Mouse (Mus musculus) liver, adult 2 months (tissue): ENCODE results near the gene Sipa1l1. TPM values are rescaled to one million over a fixed set of nuclear protein-coding genes. Genes with fewer than 3 reads are reported as not detected.

Source experiments
- DNase-seq: peaks from one replicate; pipeline ENCODE4 v3.0.0-alpha.2; 2011; ENCODE audit warnings: low read depth, low spot score; ENCODE audit errors: extremely low read depth
- H3K27ac ChIP-seq: fragments of 200-500 bp; replicated peaks from 2 replicates; pipeline ENCODE4 v1.5.1; 2012; ENCODE audit warnings: low read depth, mild to moderate bottlenecking, control low read depth, inconsistent platforms, low read length; ENCODE audit not compliant: insufficient read depth
- H3K27me3 ChIP-seq: fragments of 200-500 bp; 2 replicates; pipeline ENCODE4 v1.6.1; 2012; ENCODE audit warnings: mild to moderate bottlenecking, moderate library complexity, low read length, inconsistent platforms; ENCODE audit not compliant: control insufficient read depth, insufficient read depth
- H3K36me3 ChIP-seq: fragments of 200-500 bp; 2 replicates; pipeline ENCODE4 v1.6.1; 2012; ENCODE audit warnings: low read length, inconsistent platforms; ENCODE audit not compliant: control insufficient read depth, insufficient read depth
- H3K4me1 ChIP-seq: fragments of 200-500 bp; 2 replicates; pipeline ENCODE4 v1.6.1; 2011; ENCODE audit warnings: low read length; ENCODE audit not compliant: control insufficient read depth, insufficient read depth
- H3K4me3 ChIP-seq: fragments of 200-500 bp; 2 replicates; pipeline ENCODE4 v1.5.1; 2011; ENCODE audit warnings: low read depth, mild to moderate bottlenecking, control low read depth, low read length, moderate library complexity; ENCODE audit not compliant: insufficient read depth
- H3K79me2 ChIP-seq: fragments of 200-500 bp; 2 replicates; pipeline ENCODE4 v1.6.1; 2012; ENCODE audit warnings: inconsistent platforms, mild to moderate bottlenecking, low read length, moderate library complexity; ENCODE audit not compliant: control insufficient read depth, insufficient read depth
- H3K9ac ChIP-seq: fragments of 200-500 bp; 2 replicates; pipeline ENCODE4 v1.6.1; 2012; ENCODE audit warnings: low read depth, mild to moderate bottlenecking, control low read depth, inconsistent platforms, low read length
- CTCF ChIP-seq: fragments of 200-500 bp; IDR thresholded peaks from 2 replicates; pipeline ENCODE4 v1.5.1; 2011; ENCODE audit warnings: low read depth, low read length, control low read depth
- POLR2A ChIP-seq: fragments of 200-500 bp; IDR thresholded peaks from 2 replicates; pipeline ENCODE4 v1.6.1; 2011; ENCODE audit warnings: low read length, control low read depth; ENCODE audit not compliant: insufficient read depth; ENCODE audit errors: extremely low read depth
- WGBS: fragments of 180-500 bp; shearing (Covaris S2); methylation state at CpG from one replicate; pipeline ENCODE4 v1.1.7; 2018; 5-methylcytosine and 5-hydroxymethylcytosine counted together
- polyA plus RNA-seq: library from polyadenylated mRNA; depleted of rRNA; stranded (reverse); fragments of >200 nt; gene quantifications from 2 replicates; pipeline ENCODE4 v1.2.3, GENCODE M21; 2012
- total RNA-seq: library from RNA; depleted of rRNA; stranded (reverse); fragments of >200 nt; gene quantifications from 2 replicates; pipeline ENCODE4 v1.2.3, GENCODE M21; 2014

Sipa1l1 gene
- total and polyA plus RNA-seq, 2 experiments, result 10.3 to 13.7 TPM

GRCm38 (mm10) chr12:82353660-82354059, 184.5 kb downstream of the Sipa1l1 start:
- Histone ChIP-seq H3K27ac (no peak overlapping the region), H3K79me2 (peaks cover 10% of the 10 kb centered on the region), H3K9ac (no peak overlapping the region), H3K36me3 (0 out of 2 replicates have a peak, but pooled peaks cover 3% of the 10 kb centered on the region), H3K4me3 (no peak overlapping the region), H3K27me3 (no peaks in the 10 kb centered on the region), H3K4me1 (peaks cover 9% of the 10 kb centered on the region)
- 36% methylated on average over 2 of the region's 2 CpGs for WGBS
- DNase-seq, result peak; percentile 65
- TF ChIP-seq POLR2A (no peak), CTCF (no peak)

GRCm38 (mm10) chr12:82355419-82356149, 186.5 kb downstream of the Sipa1l1 start:
- TF ChIP-seq POLR2A (no peak), CTCF (no peak)
- H3K79me2 ChIP-seq, result peaks cover 10% of the 10 kb centered on the region
- H3K4me1 ChIP-seq, result peaks cover 9% of the 10 kb centered on the region

GRCm38 (mm10) chr12:82356476-82356875, 187.4 kb downstream of the Sipa1l1 start:
- no peak for TF ChIP-seq CTCF
- TF ChIP-seq POLR2A, result no peak
- Histone ChIP-seq H3K4me1 (peaks cover 6% of the 10 kb centered on the region; the same call in 1 of the 2 replicates), H3K27ac (no peak overlapping the region), H3K79me2 (peaks cover 10% of the 10 kb centered on the region), H3K36me3 (0 out of 2 replicates have a peak, but pooled peaks cover 3% of the 10 kb centered on the region), H3K4me3 (no peak overlapping the region), H3K27me3 (no peaks in the 10 kb centered on the region), H3K9ac (no peak overlapping the region)
- no peak for DNase-seq
- WGBS, result 61% methylated on average over 2 of the region's 2 CpGs

More at GRCm38 (mm10) chr12:82355419-82356149, 186.5 kb downstream of the Sipa1l1 start:
- Histone ChIP-seq H3K27me3 (no peaks in the 10 kb centered on the region), H3K9ac (no peak overlapping the region), H3K27ac (no peak overlapping the region), H3K36me3 (0 out of 2 replicates have a peak, but pooled peaks cover 3% of the 10 kb centered on the region), H3K4me3 (no peak overlapping the region)
- WGBS, result 86% methylated on average over 10 of the region's 10 CpGs
- no peak for DNase-seq

GRCm38 (mm10) chr12:82357431-82357830, 188.3 kb downstream of the Sipa1l1 start:
- Histone ChIP-seq H3K79me2 (peaks cover 9% of the 10 kb centered on the region), H3K27ac (no peak overlapping the region), H3K36me3 (0 out of 2 replicates have a peak, but pooled peaks cover 3% of the 10 kb centered on the region), H3K4me3 (no peak overlapping the region), H3K9ac (no peak overlapping the region), H3K27me3 (no peaks in the 10 kb centered on the region), H3K4me1 (peaks cover 6% of the 10 kb centered on the region; the same call in 1 of the 2 replicates)
- 89% methylated on average over 5 of the region's 5 CpGs for WGBS
- no peak for DNase-seq
- no peak for TF ChIP-seq CTCF
- no peak for TF ChIP-seq POLR2A

GRCm38 (mm10) chr12:82362796-82363195, 193.7 kb downstream of the Sipa1l1 start:
- Histone ChIP-seq H3K4me1 (no peaks in the 10 kb centered on the region; the same call in 1 of the 2 replicates), H3K27ac (no peak overlapping the region), H3K4me3 (no peak overlapping the region), H3K9ac (no peak overlapping the region), H3K79me2 (no peaks in the 10 kb centered on the region), H3K27me3 (no peaks in the 10 kb centered on the region), H3K36me3 (0 out of 2 replicates have a peak, but pooled peaks cover 2% of the 10 kb centered on the region)
- DNase-seq, result no peak
- no peak for TF ChIP-seq CTCF
- no peak for TF ChIP-seq POLR2A
- 97% methylated on average over 9 of the region's 9 CpGs for WGBS

GRCm38 (mm10) chr12:82364186-82364585, 195.1 kb downstream of the Sipa1l1 start:
- TF ChIP-seq CTCF, result no peak
- no peak for TF ChIP-seq POLR2A
- no peaks in the 10 kb centered on the region for H3K36me3 ChIP-seq
- H3K27me3 ChIP-seq, result no peaks in the 10 kb centered on the region
- no peak overlapping the region for H3K4me3 ChIP-seq
- no peak for DNase-seq
- H3K27ac ChIP-seq, result no peak overlapping the region
- no peaks in the 10 kb centered on the region for H3K4me1 ChIP-seq
- WGBS, result 99% methylated on average over 7 of the region's 7 CpGs
- H3K79me2 ChIP-seq, result no peaks in the 10 kb centered on the region
- H3K9ac ChIP-seq, result no peak overlapping the region
